Mouse (Mus musculus) gastrocnemius, postnatal 10 days (tissue): ENCODE results near the gene Mdm2. TPM values are rescaled to one million over a fixed set of nuclear protein-coding genes. Genes with fewer than 3 reads are reported as not detected.
A peak's percentile ranks its signal among the peaks of the same experiment; 100 is the strongest.

ENCODE experiments used
- DNase-seq: peaks from one replicate; pipeline ENCODE4 v3.0.0; 2021; ENCODE audit warnings: mixed read lengths
- total RNA-seq, 2 experiments: library from RNA; stranded (reverse); gene quantifications; 2 replicates each; pipeline ENCODE4 v1.2.3; 2021

The Mdm2 gene
- total RNA-seq, 2 experiments from 2014 or later = 34.1 to 36.4 TPM

DNA sequence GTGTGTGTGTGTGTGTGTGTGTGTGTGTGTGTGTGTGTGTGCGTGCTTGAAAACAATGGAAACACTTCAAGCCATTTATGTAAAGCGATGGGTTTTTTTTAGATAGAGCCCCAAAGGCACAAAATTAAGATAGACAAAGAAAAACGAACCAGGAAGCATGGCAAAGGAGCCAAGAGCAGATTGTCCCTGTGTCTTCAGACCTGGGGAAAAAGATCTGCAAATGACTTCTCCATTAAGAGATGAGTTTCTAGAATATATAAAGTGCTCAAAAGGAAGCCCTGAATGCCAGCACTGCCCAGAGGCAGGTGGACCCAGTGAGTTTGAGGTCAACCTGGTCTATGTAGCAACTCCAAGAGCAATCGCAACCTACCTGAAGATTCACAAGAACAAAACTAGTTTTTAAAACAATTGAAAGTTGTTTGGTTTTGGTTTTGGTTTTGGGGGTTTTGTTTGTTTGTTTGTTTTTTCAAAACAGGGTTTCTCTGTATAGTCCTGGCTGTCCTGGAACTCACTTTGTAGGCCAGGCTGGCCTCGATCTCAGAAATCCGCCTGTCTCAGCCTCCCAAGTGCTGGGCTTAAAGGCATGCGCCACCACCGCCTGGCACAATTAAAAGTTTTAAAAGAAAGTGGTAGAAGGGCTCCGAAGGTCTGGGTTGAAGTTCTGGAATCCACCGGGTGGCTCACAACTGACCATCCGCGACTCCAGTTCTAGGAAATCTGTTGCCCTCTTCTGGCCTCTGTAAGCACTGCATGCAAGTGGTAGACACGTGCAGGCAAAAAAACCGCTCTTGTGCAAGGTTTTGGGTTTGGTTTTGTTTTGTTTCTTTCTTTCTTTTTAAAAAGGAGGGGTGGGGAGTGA is 28.3 kb downstream of the Mdm2 start:
- DNase-seq = peak; percentile 43

DNA sequence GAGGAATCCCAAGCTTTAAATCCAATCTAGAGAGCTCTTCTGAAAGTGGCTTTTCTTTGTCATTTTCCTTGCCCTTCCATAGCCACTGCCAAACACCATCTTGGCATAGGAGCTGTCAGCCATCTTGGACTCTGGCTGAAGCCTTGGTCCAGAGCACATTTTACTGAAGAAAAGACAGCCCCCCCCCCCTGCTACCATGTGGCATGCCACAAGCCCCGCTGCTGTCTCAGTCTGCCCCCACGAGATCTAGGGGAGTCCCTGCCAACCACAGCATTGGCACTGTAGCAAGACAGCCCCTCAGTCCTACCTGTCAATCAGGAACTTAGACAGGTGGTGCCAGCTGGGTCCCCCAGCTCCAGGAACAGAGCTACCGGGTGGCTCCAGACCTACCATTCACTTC is 29.0 kb downstream of the Mdm2 start:
- DNase-seq = no peak

DNA sequence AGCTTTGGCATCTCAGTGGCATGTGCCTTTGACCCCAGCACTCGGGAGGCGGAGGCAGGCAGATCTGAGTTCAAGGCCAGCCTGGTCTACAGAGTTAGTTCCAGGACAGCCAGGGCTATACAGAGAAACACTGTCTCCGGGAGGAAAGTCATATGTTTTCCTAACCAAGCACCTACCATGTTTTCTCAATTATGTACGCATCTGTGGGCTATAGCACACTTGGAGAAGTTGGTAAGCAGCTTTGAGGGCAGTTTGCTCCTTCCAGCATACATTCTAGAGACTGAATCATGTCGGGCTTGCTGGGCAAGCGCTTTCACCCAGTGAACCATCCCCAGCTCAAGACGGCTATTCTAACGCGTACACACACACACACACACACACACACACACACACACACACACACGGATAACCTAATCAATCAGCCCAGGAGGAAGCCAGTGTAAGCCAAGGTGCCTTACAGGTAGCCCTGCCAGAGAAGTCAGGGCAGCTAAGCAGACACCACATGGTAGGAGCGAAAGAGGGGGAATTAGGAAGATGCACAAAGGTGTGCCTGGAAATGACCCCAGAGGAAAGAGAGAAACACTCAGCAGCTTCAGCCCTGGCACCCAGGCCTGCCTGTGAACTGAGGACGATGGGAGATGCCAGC is 29.6 kb downstream of the Mdm2 start:
- DNase-seq = no peak

DNA sequence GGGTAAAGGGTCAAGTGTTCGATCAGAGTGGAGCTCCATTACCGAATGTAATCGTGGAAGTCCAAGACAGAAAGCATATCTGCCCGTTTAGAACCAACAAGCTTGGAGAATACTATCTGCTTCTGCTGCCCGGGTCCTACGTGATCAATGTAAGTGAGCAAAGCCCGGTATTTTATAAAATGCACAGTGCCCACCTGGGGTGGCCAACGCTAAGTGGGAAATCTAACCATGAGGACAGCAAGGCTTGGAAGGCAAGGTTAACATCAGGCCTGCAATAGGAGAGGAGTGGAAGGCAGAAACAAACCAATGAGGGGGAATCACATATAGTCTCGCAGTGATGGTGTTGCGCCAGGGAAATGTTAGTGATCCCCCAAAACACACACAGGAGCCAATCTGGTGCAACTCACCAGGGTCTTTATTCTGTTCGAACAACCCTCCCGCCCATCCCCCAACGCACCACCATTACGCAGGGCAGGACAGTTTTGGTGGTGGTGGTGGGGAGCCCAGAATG is 30.5 kb downstream of the Mdm2 start:
- no peak for DNase-seq

DNA sequence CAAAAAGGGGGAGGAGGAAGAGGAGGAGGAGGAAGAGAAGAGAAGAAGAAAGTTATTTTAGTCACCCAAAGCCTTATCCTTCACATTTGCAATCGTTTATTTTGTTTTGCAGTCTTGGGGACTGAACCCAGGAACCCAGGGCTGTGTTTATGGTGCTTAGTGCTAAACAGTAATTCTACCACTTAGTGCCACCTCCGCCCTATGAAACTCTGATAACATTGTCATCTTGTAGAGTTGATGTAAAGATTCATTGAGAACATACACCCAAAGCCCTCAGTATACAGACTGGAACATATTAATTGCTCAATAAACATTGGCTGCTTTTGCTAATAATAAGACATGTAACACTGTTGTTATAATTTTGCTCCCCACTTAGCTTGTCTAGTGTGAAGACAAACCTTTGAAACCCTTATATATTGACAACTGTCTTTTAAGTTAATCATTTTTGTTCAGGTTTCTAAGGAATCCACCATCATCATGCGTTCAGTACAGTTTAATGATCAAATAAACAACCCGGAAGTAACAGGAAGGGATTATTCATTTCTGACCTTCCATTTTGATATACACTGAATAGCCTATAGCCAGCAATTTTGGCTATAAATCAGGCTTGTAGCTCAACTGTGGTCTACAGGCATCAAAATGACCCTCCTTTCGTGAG is 31.4 kb downstream of the Mdm2 start:
- DNase-seq = no peak

DNA sequence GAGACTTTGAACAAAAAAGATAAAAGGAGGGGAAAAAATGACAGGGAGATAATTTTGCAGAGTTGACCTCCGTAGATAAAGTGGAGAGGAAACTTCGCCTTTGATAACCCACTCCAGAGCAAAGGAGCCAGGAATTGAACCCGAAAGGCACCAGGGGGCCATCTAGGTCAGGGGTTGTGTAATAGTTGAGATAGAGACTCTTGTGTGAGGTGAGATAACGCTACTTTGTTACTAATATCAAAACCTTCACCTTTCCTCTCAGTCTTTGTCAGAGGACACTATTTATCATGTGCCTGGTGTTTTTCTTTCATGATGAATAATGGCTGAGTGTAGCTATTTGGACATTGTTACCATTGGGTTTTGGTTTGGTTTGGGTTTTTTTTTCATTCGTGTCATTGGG is 32.2 kb downstream of the Mdm2 start:
- DNase-seq = no peak

DNA sequence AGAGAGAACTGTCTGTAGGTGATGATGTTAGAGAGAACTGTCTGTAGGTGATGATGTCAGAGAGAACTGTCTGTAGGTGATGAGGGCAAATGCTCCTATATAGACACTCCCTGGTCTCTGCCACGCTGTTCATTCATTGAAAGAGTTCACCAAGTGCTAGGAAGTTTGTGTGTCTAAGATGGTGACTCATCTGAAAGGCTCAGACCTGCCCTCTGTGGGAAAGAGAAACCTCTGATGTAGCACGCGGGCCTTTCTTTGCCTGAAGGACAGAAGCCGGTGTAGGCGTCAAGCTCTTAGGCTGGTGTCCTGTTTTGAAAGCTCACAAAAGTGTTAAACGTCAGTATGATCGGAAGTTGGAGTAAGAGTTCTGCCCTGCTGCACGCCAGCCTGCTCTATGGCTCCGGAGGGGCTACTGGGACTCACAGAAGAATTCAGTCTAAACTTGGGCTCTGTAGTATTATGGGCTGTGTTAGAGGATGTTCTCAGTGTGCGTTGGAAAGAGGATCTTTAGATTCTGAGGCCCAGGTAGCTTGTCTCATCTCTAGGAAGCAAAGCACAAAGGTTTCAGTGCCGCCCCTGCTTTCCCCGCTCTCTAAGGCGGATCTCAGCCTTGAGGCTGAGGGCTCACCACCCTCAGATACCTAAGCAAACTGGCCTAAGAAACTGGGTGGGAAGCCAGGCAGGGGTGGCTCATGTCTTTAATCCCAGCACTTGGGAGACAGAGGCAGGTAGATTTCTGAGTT is 32.9 kb downstream of the Mdm2 start:
- no peak for DNase-seq

DNA sequence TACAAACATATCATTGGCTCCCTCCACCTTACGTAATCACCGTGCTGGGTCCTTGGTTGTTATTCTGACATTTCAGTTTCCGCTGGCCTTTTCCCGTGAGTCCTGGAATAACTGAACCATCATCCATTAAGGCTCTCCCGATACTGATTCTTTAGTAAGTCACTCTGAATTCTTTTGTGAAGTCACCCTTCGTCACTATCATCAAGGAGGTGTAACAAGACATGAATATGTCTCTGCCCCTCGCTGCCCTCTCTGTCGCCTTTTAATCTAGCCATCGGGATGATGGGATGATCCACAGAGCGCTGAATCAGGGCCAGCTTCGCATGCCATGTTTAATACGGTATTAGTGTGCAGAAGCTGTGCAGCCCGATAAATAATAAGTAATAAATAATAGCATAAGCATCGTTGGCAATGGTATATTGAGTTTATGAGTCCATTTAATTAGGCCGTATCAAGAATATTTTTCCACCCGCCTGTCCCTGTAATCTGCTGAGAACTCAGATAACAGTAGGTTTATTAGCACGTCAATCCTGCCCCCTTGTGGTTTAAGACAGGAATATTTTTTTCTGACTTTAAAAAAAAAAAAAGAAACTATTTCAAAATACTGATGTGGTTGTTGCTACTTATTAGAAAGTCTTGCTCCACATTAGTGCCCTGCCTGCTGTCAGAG is 33.8 kb downstream of the Mdm2 start:
- no peak for DNase-seq

DNA sequence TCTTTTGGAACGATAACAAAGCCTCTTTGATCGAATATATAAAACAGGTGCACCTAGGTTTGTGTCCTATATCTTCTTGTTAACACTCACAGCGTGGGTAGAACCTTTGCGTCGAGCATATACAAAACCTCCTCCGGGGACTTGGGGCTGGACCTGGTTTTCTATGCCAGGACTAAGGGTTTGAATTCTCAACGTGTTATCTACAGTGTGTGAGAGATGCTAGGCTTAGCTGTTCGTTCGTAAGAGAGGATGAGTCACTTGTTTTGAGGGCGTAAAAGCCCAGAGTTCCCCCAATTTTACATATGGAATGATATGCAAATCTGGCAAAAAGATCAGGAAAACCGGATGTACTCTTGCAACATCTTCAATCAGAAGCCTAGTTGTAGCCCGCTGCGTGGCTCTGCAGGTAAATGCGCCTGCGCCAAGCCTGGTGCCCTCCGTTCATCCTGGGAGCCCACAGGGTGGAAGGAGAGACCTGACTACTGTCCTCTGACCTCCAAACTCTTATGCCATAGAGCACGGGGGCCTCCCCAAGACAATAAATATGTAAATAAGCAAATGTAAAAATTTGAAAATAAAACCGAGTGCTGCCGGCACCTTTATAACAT is 34.4 kb downstream of the Mdm2 start:
- DNase-seq = no peak

DNA sequence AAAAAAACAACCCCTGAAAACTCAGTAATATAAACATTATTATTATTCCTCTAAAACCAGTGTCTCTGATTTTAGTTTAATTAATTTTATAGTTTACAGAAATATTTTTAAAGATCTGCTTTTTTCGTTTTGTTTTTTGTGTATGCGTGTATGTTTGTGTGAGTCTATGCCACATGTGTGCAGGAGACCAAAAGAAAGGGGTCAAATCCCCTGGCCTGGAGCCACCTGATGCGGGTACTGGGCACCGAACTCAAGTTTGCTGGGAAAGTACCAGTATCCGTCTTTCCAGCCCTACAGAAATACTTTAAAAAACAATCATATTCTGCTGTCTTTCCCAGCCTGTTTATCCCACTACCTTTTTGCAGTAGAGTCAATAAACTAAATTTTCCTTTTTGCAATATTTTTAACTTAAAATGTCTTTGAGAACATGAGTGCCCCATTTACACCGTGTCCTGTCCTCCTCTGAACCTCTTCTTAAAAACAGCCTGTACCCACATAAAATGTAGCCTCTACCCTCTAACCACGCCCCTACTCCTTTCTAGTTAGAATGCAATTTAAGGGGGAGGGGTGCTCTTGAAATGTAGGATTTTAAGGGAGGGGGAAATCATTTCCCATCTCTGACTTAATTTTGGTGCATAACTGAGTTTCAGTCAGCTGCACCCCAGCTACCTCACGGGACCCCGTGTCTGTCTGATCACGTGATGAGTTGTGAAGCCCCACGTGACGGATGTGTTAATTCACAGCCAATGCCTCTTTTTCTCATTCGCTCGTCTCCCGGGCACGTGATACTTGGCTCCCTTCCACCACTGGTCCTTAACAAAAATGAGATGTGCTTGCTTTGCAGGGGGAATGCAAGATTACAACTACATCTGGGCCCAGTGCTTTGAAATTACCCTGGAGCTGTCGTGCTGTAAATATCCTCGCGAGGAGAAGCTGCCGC is 35.2 kb downstream of the Mdm2 start:
- DNase-seq = peak; percentile 39

DNA sequence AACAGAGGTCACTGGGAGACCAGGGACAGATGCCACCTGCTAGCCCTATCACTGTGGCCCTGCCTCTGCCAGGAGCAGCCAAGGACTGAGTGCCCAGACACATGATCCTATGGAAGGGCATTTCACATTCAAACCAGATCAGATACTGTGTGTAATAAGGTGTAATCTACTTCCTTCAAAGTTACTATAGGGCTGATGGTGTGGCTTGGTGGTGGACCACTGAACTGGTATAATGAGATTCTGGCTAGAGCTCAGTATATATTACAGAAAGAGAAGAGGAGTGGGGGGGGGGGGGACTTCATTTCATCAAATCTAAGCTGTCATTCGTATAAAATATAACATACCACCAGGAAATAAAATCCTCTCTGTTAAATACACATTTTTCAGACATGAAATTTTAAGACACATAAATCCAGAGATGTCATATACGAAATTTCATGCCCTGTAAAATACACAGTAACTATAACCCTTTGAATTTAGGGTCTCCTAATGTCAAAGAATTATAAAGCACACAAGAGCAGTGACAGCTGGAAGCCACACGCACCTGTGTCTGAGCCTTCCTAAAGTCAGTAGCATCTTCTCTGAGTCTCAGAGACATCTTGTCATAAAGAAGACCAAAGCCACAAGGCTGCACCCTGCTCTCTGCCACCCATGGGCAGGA is 36.1 kb downstream of the Mdm2 start:
- DNase-seq = no peak

DNA sequence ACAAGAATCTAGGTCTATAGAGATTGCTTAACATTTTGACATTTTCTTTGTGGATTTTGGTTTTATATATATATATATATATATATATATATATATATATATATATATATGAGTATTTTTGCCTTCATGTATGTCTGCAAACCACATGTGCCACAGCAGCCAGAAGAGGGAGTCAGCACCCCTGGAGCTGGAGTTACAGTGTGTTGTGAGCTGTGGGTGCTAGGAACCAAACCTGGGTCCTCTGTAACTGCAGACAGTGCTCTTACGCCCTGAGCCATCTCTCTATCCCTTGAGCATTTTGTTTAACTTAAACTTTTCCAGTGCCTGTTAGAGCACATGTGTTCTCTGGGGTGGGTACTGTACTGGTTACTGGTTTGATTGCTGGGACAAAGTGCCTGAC is 36.6 kb downstream of the Mdm2 start:
- DNase-seq = no peak

DNA sequence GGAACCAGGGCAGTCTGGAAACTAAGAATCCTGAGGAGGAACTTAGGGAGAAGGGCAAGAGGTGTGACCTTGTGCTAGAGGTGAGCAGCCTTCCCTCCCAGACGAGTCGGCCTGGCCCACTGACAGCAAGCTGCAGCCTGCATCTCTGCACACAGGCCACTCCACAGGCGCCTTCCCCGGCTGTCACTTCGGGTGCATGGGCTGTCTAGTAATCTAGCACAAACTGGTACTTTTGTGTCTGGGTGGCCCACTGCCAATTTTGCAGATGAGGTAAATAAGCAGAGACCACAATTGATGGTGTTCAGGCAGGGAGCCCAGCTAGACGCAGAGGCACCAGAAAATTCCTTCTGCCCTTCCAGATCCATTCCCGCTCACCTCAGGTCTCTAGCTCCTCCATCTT is 37.9 kb downstream of the Mdm2 start:
- peak; percentile 17 for DNase-seq

DNA sequence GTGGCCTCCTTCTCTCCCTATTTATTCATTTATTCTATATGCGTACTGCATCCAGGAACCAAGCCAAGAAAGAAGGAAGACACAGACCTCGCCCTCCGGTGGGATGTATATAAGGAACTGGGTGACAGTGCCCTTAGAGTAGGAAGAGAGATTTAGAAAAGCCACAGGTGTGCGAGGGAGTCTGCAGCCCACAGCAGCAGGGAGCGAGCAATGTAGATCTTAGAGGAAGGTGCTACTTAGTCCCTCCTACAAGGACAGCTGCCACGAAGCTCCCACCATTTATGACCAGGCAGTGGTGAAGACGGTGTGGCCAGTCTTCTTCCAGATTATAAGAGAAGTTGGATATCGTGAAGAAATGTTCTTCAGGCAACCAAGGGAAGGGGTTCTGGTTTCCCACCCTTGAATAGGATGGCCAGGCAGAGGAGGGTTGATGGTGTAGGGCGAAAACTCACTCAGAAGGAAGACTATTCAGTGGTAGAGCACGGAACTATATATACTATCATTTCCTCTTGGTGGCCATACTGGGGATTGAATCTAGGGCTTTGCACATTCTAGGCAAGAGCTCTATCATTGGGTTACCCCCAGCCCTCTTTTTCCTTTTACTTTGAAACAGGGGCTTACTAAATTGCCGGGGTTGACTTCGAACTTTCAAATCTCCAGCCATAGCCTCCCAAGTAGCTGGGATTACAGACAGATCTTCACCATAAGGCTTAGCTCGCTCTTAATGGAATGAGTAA is 38.5 kb downstream of the Mdm2 start:
- DNase-seq = no peak

DNA sequence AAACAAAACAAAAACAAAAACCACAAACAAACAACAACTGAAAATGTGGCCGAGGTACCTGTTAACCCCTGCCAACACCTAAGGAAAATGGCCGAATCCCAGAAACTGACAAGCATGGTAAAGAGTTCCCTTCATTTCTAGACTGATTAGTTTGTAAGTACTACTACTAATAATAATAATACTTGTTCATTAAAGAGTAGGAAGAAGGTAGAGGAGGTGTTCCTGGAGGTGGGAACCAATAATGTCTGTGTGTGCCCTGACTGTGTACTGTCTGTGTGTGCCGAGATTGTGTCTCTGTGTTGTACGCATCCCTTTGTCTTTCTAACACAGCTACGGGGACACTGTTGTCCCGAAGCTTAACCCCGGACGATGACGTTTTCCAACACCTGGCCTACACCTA is 39.3 kb downstream of the Mdm2 start:
- DNase-seq = no peak

DNA sequence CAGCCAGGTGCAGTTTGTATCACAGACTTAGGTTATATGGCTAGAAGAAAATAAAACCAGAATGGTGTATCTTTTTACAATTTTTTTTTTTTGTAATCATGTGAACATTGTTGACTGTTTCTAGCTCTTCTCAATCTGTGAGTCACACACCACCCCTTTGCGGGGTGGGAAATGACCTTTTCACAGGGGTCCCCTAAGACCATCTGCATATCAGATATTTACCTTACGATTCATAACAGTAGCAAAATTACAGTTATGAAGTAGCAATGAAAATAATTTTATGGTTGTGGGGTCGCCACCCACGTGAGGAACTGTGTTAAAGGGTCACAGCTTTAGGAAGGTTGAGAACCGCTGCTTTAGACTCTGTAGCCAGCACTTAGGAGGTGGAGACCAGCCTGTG is 39.8 kb downstream of the Mdm2 start:
- DNase-seq = no peak

DNA sequence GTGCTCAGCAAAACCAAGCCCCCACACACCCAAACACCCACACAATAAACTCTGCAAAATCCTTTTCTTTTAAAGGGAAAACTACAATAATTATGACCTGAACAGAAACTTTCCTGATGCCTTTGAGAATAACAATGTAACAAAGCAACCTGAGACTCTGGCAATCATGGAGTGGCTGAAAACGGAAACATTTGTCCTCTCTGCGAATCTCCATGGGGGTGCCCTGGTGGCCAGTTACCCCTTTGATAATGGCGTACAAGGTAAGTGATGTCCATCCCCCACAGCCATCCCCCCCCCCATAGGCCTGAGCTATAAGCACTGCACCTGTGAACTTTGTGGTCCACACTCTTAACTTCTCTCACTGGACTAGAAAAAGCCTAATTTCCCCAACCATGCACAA is 40.5 kb downstream of the Mdm2 start:
- no peak for DNase-seq

DNA sequence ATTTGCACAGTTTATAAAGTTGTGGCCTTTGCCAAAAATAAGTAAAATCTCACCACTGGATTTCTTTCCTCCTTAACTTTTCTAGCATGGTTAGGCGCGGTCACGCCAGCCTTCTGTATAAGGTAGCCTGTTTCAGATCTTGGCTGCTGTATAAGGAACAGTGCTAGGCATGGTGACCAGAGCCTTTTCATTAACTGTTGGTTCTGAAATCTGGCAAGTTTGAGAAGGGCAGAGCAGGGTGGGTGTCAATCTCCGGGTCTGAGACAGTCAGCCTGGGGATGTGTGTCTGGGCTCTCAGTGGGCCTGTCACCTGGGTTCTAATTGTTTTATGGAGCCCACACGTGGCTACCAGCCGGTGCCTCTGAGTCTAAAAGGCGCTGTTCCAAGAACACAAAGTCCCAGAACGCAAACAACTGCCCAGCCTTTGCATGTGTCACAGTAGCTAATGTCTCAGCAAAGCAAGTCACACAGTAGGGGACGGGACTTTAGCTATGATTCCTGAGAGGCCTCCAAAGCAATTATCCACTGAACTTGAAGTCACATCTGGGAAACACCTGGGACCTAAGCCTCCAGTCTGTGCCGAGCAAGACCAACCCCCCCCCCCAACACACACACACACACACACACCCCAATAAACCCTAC is 41.0 kb downstream of the Mdm2 start:
- no peak for DNase-seq
